Mouse (Mus musculus) liver, postnatal 0 days (tissue): Measurements from ENCODE around the gene Nos1.
A peak's percentile ranks its signal among the peaks of the same experiment; 100 is the strongest.

ENCODE experiments used
- CTCF ChIP-seq: sonication (generic); IDR thresholded peaks from 2 replicates; pipeline ENCODE4 v1.5.1; 2016; ENCODE audit warnings: antibody characterized with exemption, low read depth
- EP300 ChIP-seq: IDR thresholded peaks from 2 replicates; pipeline ENCODE4 v1.6.1; 2016; ENCODE audit warnings: antibody characterized with exemption, low read depth, mild to moderate bottlenecking

DNA sequence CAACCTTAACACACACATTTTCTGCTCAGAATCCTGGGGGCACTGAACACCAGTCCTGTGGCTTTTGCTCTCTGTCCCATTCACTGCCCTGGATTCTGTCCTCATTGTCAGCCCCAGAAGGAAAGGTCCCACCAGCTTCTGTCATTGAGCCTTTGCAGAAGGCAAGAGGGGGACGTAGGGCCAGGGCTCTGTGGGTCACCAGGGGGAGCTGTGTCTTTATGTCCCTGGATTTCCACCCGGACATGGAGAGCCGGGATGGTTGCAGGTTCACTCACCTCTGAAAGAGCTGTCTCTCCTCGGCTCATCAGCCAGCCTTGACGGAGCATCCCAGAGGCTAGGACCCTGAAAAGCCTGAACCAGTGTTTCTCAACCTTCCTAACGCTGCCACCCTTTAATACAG lies 142.9 kb downstream of the Nos1 start:
- TF ChIP-seq CTCF = peak; percentile 15; the same call in 1 of the 2 replicates
- TF ChIP-seq EP300 = no peak
